Mouse (Mus musculus): ENCODE data around the gene Snw1.

The Snw1 gene

GRCm38 (mm10) chr12:87421708-87422507 is 50.2 kb downstream of the Snw1 start:
- no peak for DNase-seq

- no peak for DNase-seq
These were observed 52.0 kb downstream of the Snw1 start for GRCm38 (mm10) chr12:87419974-87420485.

- no peak for DNase-seq
These were observed 53.2 kb downstream of the Snw1 start for GRCm38 (mm10) chr12:87418921-87419320.

- peak; percentile 15 for DNase-seq
These were observed 55.4 kb downstream of the Snw1 start for GRCm38 (mm10) chr12:87416690-87417089.

GRCm38 (mm10) chr12:87415358-87415757 is 56.7 kb downstream of the Snw1 start:
- no peak for DNase-seq

GRCm38 (mm10) chr12:87413179-87413790 is 58.8 kb downstream of the Snw1 start:
- DNase-seq, result peak; percentile 20

- no peak for DNase-seq
These were observed 61.1 kb downstream of the Snw1 start for GRCm38 (mm10) chr12:87410999-87411398.

GRCm38 (mm10) chr12:87409123-87409522 is 63.0 kb downstream of the Snw1 start:
- no peak for DNase-seq

- DNase-seq, result no peak
These were observed 64.0 kb downstream of the Snw1 start for GRCm38 (mm10) chr12:87407869-87408605.

GRCm38 (mm10) chr12:87405721-87406120 is 66.4 kb downstream of the Snw1 start:
- DNase-seq, result no peak

GRCm38 (mm10) chr12:87405165-87405564 is 66.9 kb downstream of the Snw1 start:
- no peak for DNase-seq

GRCm38 (mm10) chr12:87401883-87402282 is 70.2 kb downstream of the Snw1 start:
- DNase-seq, result no peak

- no peak for DNase-seq
These were observed 72.8 kb downstream of the Snw1 start for GRCm38 (mm10) chr12:87399119-87399819.

Measured in cerebellum, adult 11-12 months (tissue).